Mouse (Mus musculus) regulatory T cell (primary cell): ENCODE data around the gene Ces2g.

Experiments
- in situ Hi-C: fragments of 300-600 bp; cut with MboI, MseI; formaldehyde crosslinking; loops from one replicate; pipeline ENCODE4 v1.15.1; 2025; ENCODE audit warnings: high pct_unique_total_duplicates

Ces2g gene

DNA sequence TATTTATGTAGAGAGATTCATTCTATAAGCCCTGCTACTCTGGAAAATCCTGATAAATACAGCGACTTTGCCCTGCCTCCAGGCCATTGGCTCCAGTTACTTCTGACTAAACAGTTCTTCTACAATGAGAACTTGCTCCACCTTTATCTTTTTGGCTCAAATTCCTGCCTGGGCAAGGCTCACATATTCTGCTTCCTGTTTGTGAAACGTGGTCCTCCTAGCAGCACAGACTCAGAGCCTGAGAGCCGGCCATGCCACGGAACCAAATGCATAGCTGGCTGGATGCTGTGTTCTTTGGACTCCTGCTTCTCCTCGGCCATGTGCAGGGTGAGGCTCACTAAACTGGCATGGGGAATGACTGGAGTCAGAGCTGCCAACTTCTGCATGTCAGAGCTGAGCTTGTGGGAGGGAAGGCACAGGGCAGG lies at the start of gene Ces2g:
Ces2g (plus strand) TSS at position 182 of the 425 bp plus-strand sequence.
- in situ Hi-C loops, result no loop called here

DNA sequence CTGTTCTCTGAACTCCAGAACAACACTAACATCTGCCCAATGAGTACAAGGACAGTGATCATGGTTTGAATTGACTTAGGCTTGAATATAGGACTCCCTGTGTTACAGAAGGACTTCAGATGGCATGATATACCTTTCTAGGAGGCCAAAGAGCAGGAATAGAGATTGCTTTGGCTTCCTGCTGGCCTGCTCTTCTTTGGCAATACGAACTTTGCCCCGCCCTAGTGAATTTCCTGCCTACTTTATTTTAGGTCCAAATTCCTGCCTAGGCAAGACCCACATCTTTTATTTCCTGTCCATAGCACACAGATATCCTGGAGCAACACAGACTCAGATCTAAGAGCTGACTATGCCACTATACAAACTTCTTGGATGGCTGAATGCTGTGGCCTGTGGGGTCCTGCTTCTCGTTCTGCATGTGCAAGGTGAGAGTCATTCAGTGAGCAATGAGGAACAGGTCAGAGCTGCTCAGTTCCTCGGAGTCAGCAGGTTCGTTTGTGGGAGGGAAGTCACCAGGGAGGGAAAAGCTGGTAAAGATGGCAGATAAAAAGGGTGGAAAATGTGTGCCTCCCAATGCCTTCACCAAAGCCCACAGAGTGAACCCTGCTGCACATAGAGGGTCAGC lies 35.4 kb upstream of the Ces2g start, which contains the start of gene Ces2e:
Ces2e (plus strand) TSS at position 289 of the 625 bp plus-strand sequence.
- in situ Hi-C loops, result no loop called here

DNA sequence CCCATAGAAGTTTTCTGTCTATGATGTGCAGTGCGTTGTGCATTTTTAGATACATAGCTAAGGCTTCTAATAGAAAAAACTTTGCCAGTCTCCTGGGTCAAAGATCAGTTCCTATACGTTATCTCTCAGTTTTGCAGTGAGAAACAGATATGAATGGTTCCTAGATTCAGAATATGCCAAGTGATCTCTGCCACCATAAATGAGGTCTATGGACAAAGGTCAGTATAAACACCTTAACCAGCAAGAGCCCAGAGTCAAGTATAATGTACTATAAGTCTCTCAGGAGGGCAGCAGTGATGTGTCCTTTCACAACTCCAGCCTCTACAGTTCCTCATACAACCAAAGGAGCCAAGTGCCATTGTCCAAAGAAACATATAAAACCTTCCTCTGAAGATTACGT lies 34.2 kb upstream of the Ces2g start:
- in situ Hi-C loops, result no loop called here

DNA sequence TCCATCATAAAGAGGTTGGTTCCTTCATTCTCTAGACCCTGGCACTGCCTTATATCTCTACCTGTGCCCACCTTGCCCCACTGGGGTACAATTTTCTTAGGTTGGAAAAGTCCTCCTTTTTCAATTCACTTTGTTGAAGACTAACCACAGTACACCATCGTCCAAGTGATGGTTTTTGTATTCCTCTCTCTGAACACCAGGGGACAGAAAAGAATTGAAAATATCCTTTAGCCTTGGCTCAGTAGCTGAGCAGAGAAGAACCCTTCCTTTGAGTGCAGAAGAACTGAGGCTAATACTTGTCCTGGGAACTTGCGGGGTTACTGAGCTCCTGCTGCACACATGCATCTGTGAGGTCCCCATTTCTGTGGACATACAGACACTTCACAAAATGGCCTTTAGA lies 16.9 kb upstream of the Ces2g start:
- in situ Hi-C loops, result no loop called here

DNA sequence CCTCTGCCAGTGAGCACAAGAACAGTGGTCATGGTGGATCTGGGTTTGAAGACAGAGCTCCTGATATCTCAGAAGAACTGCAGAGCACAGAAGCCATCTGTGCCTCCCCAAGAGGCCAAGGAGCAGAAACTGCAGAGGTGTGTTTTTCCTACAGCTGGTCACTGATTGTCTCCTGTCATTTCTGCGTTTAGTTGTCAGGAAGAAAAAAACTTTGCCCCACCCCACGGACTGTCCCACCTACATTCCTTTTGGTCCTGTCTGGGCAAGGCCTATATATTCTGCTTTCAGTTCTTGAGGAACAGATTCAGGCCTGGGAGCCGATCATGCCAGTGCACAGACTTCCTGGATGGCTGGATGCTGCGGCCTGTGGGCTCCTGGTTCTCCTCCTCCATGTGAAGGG lies 14.5 kb upstream of the Ces2g start, which contains the start of gene Ces2f:
Ces2f (plus strand) TSS at position 301 of the 400 bp plus-strand sequence.
- in situ Hi-C loops, result no loop called here

DNA sequence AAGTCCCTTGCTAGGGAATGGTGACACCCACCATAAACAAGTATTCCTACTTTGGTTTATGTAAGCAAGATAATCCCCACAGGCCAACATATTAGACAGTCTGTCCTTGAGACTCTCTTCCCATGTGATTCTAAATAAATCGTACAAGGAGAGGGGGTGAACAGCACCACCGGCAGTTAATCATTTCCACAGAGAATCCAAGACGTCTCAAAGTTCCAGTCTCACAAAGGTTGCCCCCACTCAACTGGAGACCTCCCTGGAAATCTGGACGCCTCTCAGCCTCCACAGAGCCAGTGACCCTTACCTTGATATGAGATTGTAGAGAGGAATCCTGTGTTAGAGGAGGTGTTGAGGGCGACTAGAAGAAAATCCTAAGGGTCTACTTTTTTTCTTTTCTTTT lies 12.5 kb upstream of the Ces2g start:
- in situ Hi-C loops, result no loop called here

DNA sequence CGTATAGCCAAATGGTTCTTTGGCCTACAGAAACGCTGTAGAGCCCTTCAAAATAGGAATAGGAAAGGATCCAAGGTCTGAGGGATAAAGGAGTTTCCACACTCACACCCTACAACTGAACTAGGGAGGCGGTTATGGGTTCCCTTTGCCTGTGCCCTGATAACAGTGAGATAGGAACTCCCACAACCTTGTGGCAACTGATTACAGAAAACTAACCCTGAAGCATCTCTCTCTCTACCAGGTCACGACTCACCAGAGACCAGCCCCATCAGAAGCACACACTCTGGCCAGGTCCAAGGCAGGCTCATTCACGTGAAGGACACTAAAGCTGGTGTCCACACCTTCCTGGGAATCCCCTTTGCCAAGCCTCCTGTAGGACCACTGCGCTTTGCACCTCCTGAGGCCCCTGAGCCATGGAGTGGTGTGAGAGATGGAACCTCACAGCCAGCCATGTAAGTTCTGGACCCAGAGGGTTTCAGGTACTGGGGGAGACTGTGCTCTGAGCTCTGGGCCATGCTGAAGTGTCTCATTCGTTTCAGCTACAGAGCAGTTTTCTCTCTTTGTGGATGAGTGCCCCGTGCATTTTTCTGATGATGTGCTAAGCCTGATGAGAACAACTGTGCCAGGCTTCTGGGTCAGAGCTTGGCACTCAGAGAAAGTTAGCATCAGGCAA lies 847 bp downstream of the Ces2g start:
- in situ Hi-C loops, result no loop called here

DNA sequence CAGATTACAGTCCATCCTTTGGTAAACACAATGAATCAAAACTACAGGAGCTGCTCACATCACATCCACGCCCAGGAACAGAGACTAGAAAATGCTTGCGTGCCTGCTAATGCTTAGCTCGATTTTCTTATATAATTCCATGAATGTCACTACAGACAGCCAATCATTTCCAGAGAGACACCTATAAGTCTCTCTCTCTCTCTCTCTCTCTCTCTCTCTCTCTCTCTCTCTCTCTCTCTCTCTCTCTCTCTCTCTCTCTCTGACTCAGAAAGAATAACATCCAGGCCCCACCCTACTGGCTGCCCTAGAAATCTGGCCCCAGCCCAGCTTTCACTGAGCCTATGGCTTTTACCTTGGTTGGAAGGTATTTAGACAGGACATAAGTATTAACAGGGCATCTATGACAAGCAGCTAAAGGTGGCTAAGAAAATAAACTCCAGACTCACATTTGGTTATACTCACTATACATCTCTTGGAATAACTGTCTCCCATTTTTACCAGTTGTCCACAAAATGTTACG lies 1.9 kb downstream of the Ces2g start:
- in situ Hi-C loops, result no loop called here

DNA sequence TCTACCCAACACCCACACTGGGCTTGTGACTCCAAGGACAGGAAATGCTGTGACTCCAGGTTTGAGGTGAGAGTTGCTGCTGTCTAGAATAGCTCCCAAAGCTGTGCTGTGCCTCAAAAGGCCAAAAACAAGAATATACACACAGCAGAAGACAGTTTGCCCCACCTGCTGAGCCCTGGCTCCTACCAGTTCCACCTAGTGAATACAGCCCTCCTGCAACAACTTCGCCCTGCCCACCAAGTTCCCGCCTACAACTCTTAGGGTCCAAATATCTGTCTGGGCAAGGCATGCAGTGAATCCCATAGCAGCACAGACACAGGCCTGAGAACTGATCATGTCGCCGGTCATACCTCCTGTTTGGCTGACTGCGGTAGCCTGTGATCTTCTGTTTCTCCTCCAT lies 22.6 kb downstream of the Ces2g start:
- in situ Hi-C loops, result no loop called here

DNA sequence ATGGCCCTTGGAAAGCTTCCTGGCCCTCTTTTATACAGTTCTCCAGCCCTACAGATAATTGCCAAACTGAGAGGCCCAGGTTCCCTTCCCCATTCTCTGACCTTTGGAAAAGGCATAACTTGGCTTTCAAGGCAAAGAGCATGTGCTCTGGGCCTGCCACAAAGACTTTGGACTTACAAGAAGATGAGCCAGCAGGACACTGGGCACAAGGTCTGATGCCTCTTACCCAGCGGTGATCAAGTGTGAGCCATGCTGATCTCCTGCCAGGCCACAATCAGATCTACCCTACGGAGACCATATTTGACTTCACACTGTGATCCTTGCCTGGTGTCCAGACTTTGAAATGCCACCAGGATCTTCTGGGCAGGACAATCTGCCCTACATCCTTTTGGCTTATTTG lies 23.4 kb downstream of the Ces2g start:
- in situ Hi-C loops, result no loop called here

DNA sequence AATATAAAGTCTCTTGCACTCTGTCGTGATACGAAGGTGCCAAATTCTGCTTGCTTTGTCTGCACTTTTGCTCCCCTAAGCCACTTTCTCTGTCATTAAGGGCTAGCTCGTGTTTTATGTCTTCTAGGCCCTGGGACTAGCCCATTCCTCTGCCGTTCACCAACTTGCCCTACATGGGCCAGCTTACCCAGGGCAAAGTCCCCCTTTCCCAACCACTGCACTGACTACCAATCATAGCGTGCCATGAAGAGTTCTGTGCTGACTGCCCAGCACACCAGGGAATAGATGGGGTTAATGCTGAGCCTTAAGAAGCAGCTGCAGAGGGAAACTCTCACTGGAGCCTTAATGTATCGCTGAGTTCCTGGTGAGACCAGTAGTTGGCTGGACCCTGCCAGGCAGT lies 36.7 kb downstream of the Ces2g start:
- in situ Hi-C loops, result no loop called here

DNA sequence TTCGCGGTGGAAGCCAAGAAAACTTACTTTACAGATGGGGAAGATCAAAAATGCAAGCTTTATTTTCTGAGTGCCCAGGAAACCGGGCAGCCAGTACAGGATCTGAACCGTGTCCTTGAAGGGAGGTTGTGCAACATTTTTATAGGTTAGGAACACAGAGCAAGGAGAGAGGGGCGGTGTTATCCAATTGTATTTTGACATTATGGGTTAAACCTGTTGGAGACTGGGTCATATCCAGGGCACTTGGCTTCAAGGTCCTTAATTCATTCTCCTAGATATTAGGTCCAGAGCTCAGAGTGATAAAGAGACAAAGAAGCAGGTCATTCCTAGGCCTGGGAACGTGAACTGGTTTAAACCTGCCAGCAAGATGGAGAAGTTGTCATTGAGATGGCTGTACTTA lies 37.7 kb downstream of the Ces2g start:
- in situ Hi-C loops, result no loop called here

DNA sequence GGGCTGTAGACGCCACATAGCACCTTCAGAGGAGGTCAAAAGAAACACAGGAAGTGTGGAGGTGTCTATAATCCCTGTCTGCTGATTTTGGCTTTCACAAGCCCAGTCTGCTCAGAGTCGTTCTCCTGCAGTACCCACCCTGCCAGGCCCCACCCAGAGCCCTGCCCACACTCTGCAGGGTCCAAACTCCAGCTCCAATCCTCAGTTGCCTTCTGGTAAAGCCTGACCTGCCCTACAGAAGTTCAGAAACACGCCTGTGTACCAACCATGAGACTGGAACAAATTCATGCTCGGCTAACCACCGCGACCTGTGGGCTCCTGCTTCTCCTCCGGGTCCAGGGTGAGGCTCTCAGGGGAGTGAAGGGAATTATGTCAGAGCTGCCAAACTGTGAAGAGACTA lies 39.1 kb downstream of the Ces2g start, which contains the start of gene Ces2h:
Ces2h (plus strand) TSS at position 268 of the 400 bp plus-strand sequence.
- in situ Hi-C loops, result no loop called here

DNA sequence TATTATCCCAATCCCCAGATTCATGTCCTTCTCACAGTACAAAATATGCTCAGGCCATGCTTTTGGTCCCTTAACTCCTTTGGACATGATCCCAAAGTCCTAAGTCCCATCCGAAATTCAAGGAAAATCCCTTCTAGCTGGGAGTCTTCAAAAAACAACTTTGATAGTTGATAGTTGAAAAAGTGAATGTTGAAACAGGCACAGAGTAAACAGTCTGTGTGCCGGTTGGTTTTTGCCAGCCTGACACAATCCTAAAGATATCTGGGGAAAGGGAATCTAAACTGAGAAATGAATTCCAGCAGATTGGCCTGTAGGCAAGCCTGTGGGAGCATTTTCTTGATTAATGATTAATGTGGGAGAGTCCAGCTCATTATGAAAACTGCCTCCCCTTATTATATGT lies 48.5 kb downstream of the Ces2g start:
- in situ Hi-C loops, result no loop called here

DNA sequence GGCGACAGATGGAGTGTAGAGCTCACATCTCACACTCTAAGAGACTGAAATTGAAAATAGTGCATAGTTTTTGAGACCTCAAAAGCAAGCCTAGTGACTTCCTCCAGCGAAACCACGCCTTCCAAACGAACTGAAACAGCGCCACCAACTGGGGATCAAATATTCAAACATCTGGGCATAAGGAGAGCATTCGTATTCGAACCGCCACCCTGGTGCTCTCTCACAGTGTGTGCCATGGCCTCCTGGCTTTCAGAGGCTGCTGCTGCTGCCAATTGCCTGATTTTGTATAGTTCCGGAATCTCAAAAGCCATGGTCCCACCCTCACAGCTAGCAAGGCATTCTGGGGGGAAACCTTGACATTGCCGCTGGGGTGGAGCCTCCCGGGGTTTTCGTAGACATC lies 49.6 kb downstream of the Ces2g start:
- in situ Hi-C loops, result no loop called here

DNA sequence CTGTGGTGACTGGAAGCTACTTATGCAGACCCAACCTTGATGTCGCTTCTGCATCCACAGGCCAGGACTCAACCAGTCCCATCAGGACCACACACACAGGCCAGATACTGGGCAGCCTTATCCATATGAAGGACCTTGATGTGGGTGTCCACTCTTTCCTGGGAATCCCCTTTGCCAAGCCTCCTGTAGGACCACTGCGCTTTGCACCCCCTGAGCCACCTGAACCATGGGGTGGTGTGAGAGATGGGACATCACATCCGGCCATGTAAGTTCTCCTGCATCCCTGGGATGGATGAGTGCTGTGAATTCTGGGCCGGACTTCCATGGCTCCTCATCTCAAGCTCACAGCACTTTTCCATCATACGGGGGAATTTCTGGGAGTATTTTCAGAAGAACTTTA lies 52.9 kb downstream of the Ces2g start:
- in situ Hi-C loops, result no loop called here
